Mouse (Mus musculus) kidney, adult 2 months (tissue): ENCODE data around the gene Spire2.

Experiments
- CTCF ChIP-seq: fragments of 200-500 bp; conservative IDR thresholded peaks from 2 replicates; pipeline ENCODE4 v1.5.1; 2011; ENCODE audit warnings: low read depth, mild to moderate bottlenecking, control low read depth, low read length, moderate library complexity, mixed read lengths; ENCODE audit not compliant: insufficient read depth, insufficient read length
- POLR2A ChIP-seq: fragments of 200-500 bp; IDR thresholded peaks from one replicate; pipeline ENCODE4 v1.6.1; 2011; ENCODE audit warnings: low read depth, low read length, control low read depth

DNA sequence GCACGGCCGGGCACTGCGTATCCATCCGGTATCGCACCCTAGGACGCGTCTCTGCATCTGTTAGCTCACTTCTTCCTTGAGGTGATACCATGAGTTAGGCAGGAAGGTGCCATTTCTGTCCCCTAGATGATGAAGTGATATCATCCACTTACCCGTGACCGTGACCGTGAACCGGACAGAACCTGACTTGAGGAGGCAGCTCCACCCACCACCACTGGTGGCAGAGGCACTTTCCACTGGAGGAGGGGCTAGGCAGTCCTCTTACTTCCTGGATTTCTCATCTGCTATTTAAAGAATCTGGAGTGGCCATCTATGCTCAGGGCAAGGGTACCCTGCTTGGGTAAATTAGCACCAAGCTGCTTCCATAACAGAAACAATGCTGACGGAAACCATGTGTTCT lies 10.9 kb downstream of the Spire2 start:
- TF ChIP-seq CTCF, result no peak
- no peak for TF ChIP-seq POLR2A
